Mouse (Mus musculus): ENCODE measurements around the gene Lrrc20. TPM values are rescaled to one million over a fixed set of nuclear protein-coding genes. Genes with fewer than 3 reads are reported as not detected.
A peak's percentile ranks its signal among the peaks of the same experiment; 100 is the strongest.

Lrrc20 gene
- polyA plus RNA-seq, 1 experiment from 2014 or later = 15.0 TPM

GRCm38 (mm10) chr10:61512215-61512889 is 36.8 kb downstream of the Lrrc20 start:
- no peak overlapping the region for H3K4me2 ChIP-seq (ENCODE audit: low read depth, low read length, severe bottlenecking)
- no peak overlapping the region for H3K27ac ChIP-seq (ENCODE audit: low read depth, low read length)

GRCm38 (mm10) chr10:61516866-61517265 is 41.3 kb downstream of the Lrrc20 start:
- H3K4me2 ChIP-seq (ENCODE audit: low read depth, low read length, severe bottlenecking) = no peak overlapping the region
- H3K4me1 ChIP-seq (replicated peaks; ENCODE audit: control insufficient read depth, insufficient read depth, low read length) = peaks cover 10% of the 10 kb centered on the region
- no peak overlapping the region for H3K27ac ChIP-seq (ENCODE audit: low read depth, low read length)
- ATAC-seq (replicated peaks; ENCODE audit: low FRiP score) (no peak), DNase-seq (ENCODE audit: low spot score) (no peak)
- no peaks in the 10 kb centered on the region for H3K36me3 ChIP-seq (ENCODE audit: control insufficient read depth, insufficient read depth, low read length)
- H3K9ac ChIP-seq (ENCODE audit: low read length) = no peak overlapping the region
- no peak overlapping the region for H3K4me3 ChIP-seq (ENCODE audit: low read depth, low read length)
- no peaks in the 10 kb centered on the region; the same call in 1 of the 2 replicates for H3K9me3 ChIP-seq (ENCODE audit: control insufficient read depth, low read length)
- WGBS = 87% methylated on average over 5 of the region's 5 CpGs
- no peaks in the 10 kb centered on the region for H3K27me3 ChIP-seq (ENCODE audit: control insufficient read depth, insufficient read depth, low read length)

More at GRCm38 (mm10) chr10:61512215-61512889, 36.8 kb downstream of the Lrrc20 start:
- H3K4me1 ChIP-seq (replicated peaks; ENCODE audit: control insufficient read depth, insufficient read depth, low read length) = peaks cover 6% of the 10 kb centered on the region; the same call in 1 of the 2 replicates
- no peak overlapping the region for H3K4me3 ChIP-seq (ENCODE audit: low read depth, low read length)
- no peaks in the 10 kb centered on the region for H3K36me3 ChIP-seq (ENCODE audit: control insufficient read depth, insufficient read depth, low read length)
- no peak overlapping the region for H3K9ac ChIP-seq (ENCODE audit: low read length)
- no peaks in the 10 kb centered on the region for H3K9me3 ChIP-seq (ENCODE audit: control insufficient read depth, low read length)
- peak; percentile 70 for DNase-seq (ENCODE audit: low spot score)
- WGBS = 52% methylated on average over 11 of the region's 11 CpGs
- ATAC-seq (replicated peaks; ENCODE audit: low FRiP score) = peak; percentile 70
- H3K27me3 ChIP-seq (ENCODE audit: control insufficient read depth, insufficient read depth, low read length) = no peaks in the 10 kb centered on the region

- H3K27ac ChIP-seq (ENCODE audit: low read depth, low read length) = no peak overlapping the region
- H3K27me3 ChIP-seq (ENCODE audit: control insufficient read depth, insufficient read depth, low read length) = no peaks in the 10 kb centered on the region
- H3K4me2 ChIP-seq (ENCODE audit: low read depth, low read length, severe bottlenecking) = no peak overlapping the region
- H3K36me3 ChIP-seq (ENCODE audit: control insufficient read depth, insufficient read depth, low read length) = no peaks in the 10 kb centered on the region
- ATAC-seq (replicated peaks; ENCODE audit: low FRiP score) = no peak
- H3K4me1 ChIP-seq (replicated peaks; ENCODE audit: control insufficient read depth, insufficient read depth, low read length) = peaks cover 10% of the 10 kb centered on the region
- H3K9ac ChIP-seq (ENCODE audit: low read length) = no peak overlapping the region
- peak; percentile 60 for DNase-seq (ENCODE audit: low spot score)
- WGBS = 53% methylated on average over 12 of the region's 12 CpGs
- no peaks in the 10 kb centered on the region; the same call in 1 of the 2 replicates for H3K9me3 ChIP-seq (ENCODE audit: control insufficient read depth, low read length)
- no peak overlapping the region for H3K4me3 ChIP-seq (ENCODE audit: low read depth, low read length)
Observed at GRCm38 (mm10) chr10:61517296-61518071, 41.9 kb downstream of the Lrrc20 start.

GRCm38 (mm10) chr10:61518320-61518719 is 42.7 kb downstream of the Lrrc20 start:
- Histone ChIP-seq H3K4me2 (ENCODE audit: low read depth, low read length, severe bottlenecking) (no peak overlapping the region), H3K9ac (ENCODE audit: low read length) (no peak overlapping the region), H3K36me3 (ENCODE audit: control insufficient read depth, insufficient read depth, low read length) (no peaks in the 10 kb centered on the region), H3K27ac (ENCODE audit: low read depth, low read length) (no peak overlapping the region), H3K4me1 (replicated peaks; ENCODE audit: control insufficient read depth, insufficient read depth, low read length) (peaks cover 10% of the 10 kb centered on the region), H3K27me3 (ENCODE audit: control insufficient read depth, insufficient read depth, low read length) (no peaks in the 10 kb centered on the region), H3K9me3 (ENCODE audit: control insufficient read depth, low read length) (no peaks in the 10 kb centered on the region; the same call in 1 of the 2 replicates), H3K4me3 (ENCODE audit: low read depth, low read length) (no peak overlapping the region)
- WGBS = 85% methylated on average over 9 of the region's 9 CpGs
- ATAC-seq (replicated peaks; ENCODE audit: low FRiP score) (no peak), DNase-seq (ENCODE audit: low spot score) (no peak)

GRCm38 (mm10) chr10:61519491-61519890 is 43.9 kb downstream of the Lrrc20 start:
- Histone ChIP-seq H3K9ac (ENCODE audit: low read length) (no peak overlapping the region), H3K27me3 (ENCODE audit: control insufficient read depth, insufficient read depth, low read length) (no peaks in the 10 kb centered on the region), H3K9me3 (ENCODE audit: control insufficient read depth, low read length) (no peaks in the 10 kb centered on the region; the same call in 1 of the 2 replicates), H3K27ac (ENCODE audit: low read depth, low read length) (no peak overlapping the region), H3K4me2 (ENCODE audit: low read depth, low read length, severe bottlenecking) (no peak overlapping the region), H3K4me3 (ENCODE audit: low read depth, low read length) (no peak overlapping the region), H3K36me3 (ENCODE audit: control insufficient read depth, insufficient read depth, low read length) (no peaks in the 10 kb centered on the region), H3K4me1 (replicated peaks; ENCODE audit: control insufficient read depth, insufficient read depth, low read length) (peaks cover 10% of the 10 kb centered on the region)
- DNase-seq (ENCODE audit: low spot score) (no peak), ATAC-seq (replicated peaks; ENCODE audit: low FRiP score) (no peak)
- WGBS = 62% methylated on average over 2 of the region's 2 CpGs

GRCm38 (mm10) chr10:61520714-61521113 is 45.1 kb downstream of the Lrrc20 start:
- Histone ChIP-seq H3K4me1 (replicated peaks; ENCODE audit: control insufficient read depth, insufficient read depth, low read length) (peaks cover 10% of the 10 kb centered on the region), H3K27ac (ENCODE audit: low read depth, low read length) (no peak overlapping the region), H3K4me2 (ENCODE audit: low read depth, low read length, severe bottlenecking) (no peak overlapping the region), H3K36me3 (ENCODE audit: control insufficient read depth, insufficient read depth, low read length) (no peaks in the 10 kb centered on the region), H3K9me3 (ENCODE audit: control insufficient read depth, low read length) (no peaks in the 10 kb centered on the region; the same call in 1 of the 2 replicates), H3K27me3 (ENCODE audit: control insufficient read depth, insufficient read depth, low read length) (no peaks in the 10 kb centered on the region), H3K4me3 (ENCODE audit: low read depth, low read length) (no peak overlapping the region), H3K9ac (ENCODE audit: low read length) (no peak overlapping the region)
- DNase-seq (ENCODE audit: low spot score) (no peak), ATAC-seq (replicated peaks; ENCODE audit: low FRiP score) (no peak)
- 80% methylated on average over 6 of the region's 6 CpGs for whole genome bisulfite sequencing

GRCm38 (mm10) chr10:61530936-61531335 is 55.3 kb downstream of the Lrrc20 start:
- 91% methylated on average over 3 of the region's 3 CpGs for WGBS
- DNase-seq (ENCODE audit: low spot score) = no peak
- H3K27me3 ChIP-seq (ENCODE audit: control insufficient read depth, insufficient read depth, low read length) = no peaks in the 10 kb centered on the region

GRCm38 (mm10) chr10:61533285-61533684 is 57.7 kb downstream of the Lrrc20 start:
- WGBS = 67% methylated on average over 7 of the region's 7 CpGs
- no peaks in the 10 kb centered on the region for H3K9me3 ChIP-seq (ENCODE audit: control insufficient read depth, low read length)
- no peaks in the 10 kb centered on the region for H3K27me3 ChIP-seq (ENCODE audit: control insufficient read depth, insufficient read depth, low read length)

More at GRCm38 (mm10) chr10:61530936-61531335, 55.3 kb downstream of the Lrrc20 start:
- Histone ChIP-seq H3K4me2 (ENCODE audit: low read depth, low read length, severe bottlenecking) (no peak overlapping the region), H3K4me1 (replicated peaks; ENCODE audit: control insufficient read depth, insufficient read depth, low read length) (peaks cover 20% of the 10 kb centered on the region), H3K4me3 (ENCODE audit: low read depth, low read length) (no peak overlapping the region), H3K9me3 (ENCODE audit: control insufficient read depth, low read length) (no peaks in the 10 kb centered on the region), H3K27ac (ENCODE audit: low read depth, low read length) (no peak overlapping the region), H3K9ac (ENCODE audit: low read length) (no peak overlapping the region), H3K36me3 (ENCODE audit: control insufficient read depth, insufficient read depth, low read length) (no peaks in the 10 kb centered on the region; the same call in 1 of the 2 replicates)
- no peak for ATAC-seq (replicated peaks; ENCODE audit: low FRiP score)

More at GRCm38 (mm10) chr10:61533285-61533684, 57.7 kb downstream of the Lrrc20 start:
- Histone ChIP-seq H3K4me1 (replicated peaks; ENCODE audit: control insufficient read depth, insufficient read depth, low read length) (peaks cover 30% of the 10 kb centered on the region), H3K36me3 (ENCODE audit: control insufficient read depth, insufficient read depth, low read length) (no peaks in the 10 kb centered on the region), H3K27ac (ENCODE audit: low read depth, low read length) (peak overlapping the region; percentile 94), H3K9ac (ENCODE audit: low read length) (no peak overlapping the region), H3K4me2 (ENCODE audit: low read depth, low read length, severe bottlenecking) (no peak overlapping the region), H3K4me3 (ENCODE audit: low read depth, low read length) (no peak overlapping the region)
- ATAC-seq (replicated peaks; ENCODE audit: low FRiP score) (no peak), DNase-seq (ENCODE audit: low spot score) (no peak)

All from forebrain, embryonic 11.5 days (tissue).